Mouse (Mus musculus) urinary bladder, adult 18-20 months (tissue): ENCODE data around the gene Washc3.

Experiments
- DNase-seq, 2 experiments: peaks; one replicate each; pipeline ENCODE4 v3.0.0; 2022; ENCODE audit warnings: low spot score in 2 of 2, mixed read lengths in 2 of 2

Gene Washc3

DNA sequence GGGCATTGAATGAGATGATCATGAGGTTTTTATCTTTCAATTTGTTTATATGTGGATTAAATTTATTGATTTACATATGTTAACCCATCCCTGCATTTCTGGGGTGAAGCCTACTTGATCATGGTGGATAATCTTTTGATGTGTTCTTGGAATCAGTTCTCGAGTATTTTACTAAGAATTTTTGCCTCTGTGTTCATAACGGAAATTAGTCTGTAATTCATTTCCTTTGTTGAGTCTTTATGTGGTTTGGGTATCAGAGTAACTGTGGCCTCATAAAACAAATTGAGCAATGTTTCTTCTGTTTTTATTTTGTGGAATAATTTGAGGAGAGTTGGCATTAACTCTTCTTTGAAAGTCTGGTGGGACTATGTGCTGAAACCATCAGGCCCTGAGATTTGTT, 54.7 kb downstream of the Washc3 start:
- no peak for DNase-seq

GRCm38 (mm10) chr10:88260309-88260708, 59.4 kb downstream of the Washc3 start:
- DNase-seq = no peak

DNA sequence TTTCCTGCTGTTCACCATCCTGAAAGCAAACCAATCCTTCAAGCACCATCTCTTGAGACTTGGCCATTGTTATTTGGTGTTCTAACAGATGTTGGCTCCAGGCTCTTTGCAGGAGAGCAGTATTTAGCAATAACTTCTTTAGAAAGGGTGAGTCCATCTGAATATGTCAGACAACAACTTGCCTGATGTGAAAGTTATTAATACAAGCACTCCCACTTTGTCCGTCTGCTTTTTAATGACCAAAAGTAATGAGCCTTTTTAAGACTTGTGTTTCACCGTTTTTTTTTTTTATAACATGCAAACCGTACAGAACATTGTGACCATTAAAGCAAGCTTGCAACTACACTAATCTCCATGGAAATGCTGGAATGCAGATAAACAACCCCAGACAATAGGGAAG, 60.3 kb downstream of the Washc3 start:
- DNase-seq = no peak

- no peak for DNase-seq
These were observed 62.5 kb downstream of the Washc3 start for GRCm38 (mm10) chr10:88263383-88263782.

DNA sequence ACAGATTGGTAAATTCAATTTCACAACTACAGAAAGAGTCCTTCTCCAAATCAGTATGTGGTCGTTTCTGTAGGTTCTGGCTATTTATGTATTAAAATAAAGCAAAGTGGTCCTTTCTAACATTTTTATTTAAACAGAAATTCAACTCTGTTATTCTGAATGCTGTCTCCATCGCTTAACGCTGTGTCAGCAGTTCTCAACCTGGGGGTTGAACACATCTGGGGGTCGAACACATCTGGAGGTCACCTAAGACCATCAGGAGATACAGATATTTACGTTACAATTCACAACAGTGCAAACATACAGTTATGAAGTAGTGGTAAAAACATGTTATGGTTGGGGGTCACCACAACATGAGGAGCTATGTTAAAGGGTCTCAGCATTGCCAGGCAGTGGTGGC, 73.2 kb downstream of the Washc3 start:
- DNase-seq = no peak

- DNase-seq = no peak
These were observed 80.8 kb downstream of the Washc3 start for GRCm38 (mm10) chr10:88281699-88282098.

- DNase-seq = no peak
These were observed 83.6 kb downstream of the Washc3 start for GRCm38 (mm10) chr10:88284343-88284990.

- no peak for DNase-seq
These were observed 86.4 kb downstream of the Washc3 start for GRCm38 (mm10) chr10:88287261-88287660.

DNA sequence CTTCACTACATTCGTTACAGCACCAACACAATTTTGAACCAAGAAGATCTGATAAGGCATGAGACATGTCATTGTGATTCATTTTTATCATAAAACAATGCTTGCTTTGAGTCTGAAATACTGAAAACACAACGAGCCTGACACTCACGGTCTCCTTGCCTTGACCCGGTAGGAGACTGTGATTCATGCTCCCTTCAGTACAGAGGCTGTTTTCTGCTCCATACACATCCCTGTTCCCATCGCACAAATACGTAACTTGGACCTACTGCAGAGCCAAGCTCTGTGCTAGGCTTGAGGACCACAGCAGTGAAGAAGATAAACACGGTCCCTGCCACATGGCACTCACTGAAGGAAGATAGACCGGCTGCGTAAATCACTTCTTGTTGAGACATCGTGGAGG, 87.2 kb downstream of the Washc3 start:
- no peak for DNase-seq

DNA sequence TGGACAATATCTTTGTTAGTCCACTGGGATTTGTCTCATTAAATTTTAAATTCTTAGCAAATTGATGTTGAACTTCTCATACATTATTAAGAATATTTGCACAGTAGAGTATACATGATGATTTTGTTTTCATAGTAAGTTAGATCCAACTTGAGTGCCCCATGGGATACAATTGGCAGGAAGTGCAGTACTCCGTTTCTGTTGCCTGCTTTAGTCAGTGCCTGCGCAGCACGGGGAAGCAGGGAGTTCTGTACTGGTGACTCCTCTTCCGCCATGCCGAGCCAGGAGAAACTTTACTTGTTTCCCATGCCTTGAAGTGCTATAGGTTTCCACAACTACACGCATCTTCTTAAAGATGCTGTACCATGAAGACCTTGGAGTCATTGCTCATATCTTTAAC, 94.2 kb downstream of the Washc3 start:
- DNase-seq = no peak
